Mouse (Mus musculus) heart, postnatal 10 days (tissue): ENCODE data around the gene Rab39b. TPM values are rescaled to one million over a fixed set of nuclear protein-coding genes. Genes with fewer than 3 reads are reported as not detected.
A peak's percentile ranks its signal among the peaks of the same experiment; 100 is the strongest.

Experiments used
- DNase-seq, 2 experiments: peaks; one replicate each; pipeline ENCODE4 v3.0.0; 2021
- intact Hi-C: fragments of 180-260 bp; cut with DNase I; formaldehyde crosslinking; loops from one replicate; pipeline ENCODE4 v1.15.1; 2025
- total RNA-seq, 2 experiments: library from RNA; stranded (reverse); gene quantifications; 2 replicates each; pipeline ENCODE4 v1.2.3; 2021

Rab39b gene
- under 1 TPM; 0.07 to 0.12 TPM for total RNA-seq

- intact Hi-C loops = no loop called here
- DNase-seq = peak; percentile 4 to 10
Observed at GRCm38 (mm10) chrX:75577582-75578324, at the start of gene Rab39b. Gene Rab39b, minus strand, starts transcription at chrX:75578231.

GRCm38 (mm10) chrX:75578539-75578938 lies 508 bp upstream of the Rab39b start:
- DNase-seq = no peak
- intact Hi-C loops = no loop called here

Other genes with a start within 250 kb of the Rab39b start
- 100 to 1,000 TPM; 145 to 148 TPM for gene Fundc2, start 195.8 kb downstream of the Rab39b start, total RNA-seq
- 1 to 10 TPM; 2.1 to 3.1 TPM for gene F8, start 195.6 kb downstream of the Rab39b start, total RNA-seq
- 10 to 100 TPM; 11.7 to 12.6 TPM for gene Cmc4, start 161.6 kb downstream of the Rab39b start, total RNA-seq
- gene Mtcp1, start 161.6 kb downstream of the Rab39b start, total RNA-seq = 1 to 10 TPM; 5.0 to 5.8 TPM
- gene Brcc3, start 161.6 kb downstream of the Rab39b start, total RNA-seq = 10 to 100 TPM; 22.5 to 25.5 TPM
- 10 to 100 TPM; 53.8 to 61.9 TPM for gene Vbp1, start 63.9 kb downstream of the Rab39b start, total RNA-seq